Mouse (Mus musculus): ENCODE measurements around the gene Mast2. TPM values are rescaled to one million over a fixed set of nuclear protein-coding genes. Genes with fewer than 3 reads are reported as not detected.
A peak's percentile ranks its signal among the peaks of the same experiment; 100 is the strongest.

Gene Mast2
- polyA plus RNA-seq (2015; fragmentation: Nextera tagmentation; extraction: Ambion mirVana): 12.7 and 14.4 TPM in 2 replicates

- H3K9ac ChIP-seq: peak within 1 kb of the TSS; percentile 93
- peak within 1 kb of the TSS; percentile 94 for H3K27ac ChIP-seq
- peak; percentile 93 for ATAC-seq (replicated peaks; ENCODE audit: low FRiP score)
- H3K4me1 ChIP-seq: peaks cover 17% of the 10 kb centered on the region
- WGBS: 1% methylated on average over 50 of the region's 68 CpGs
- H3K9me3 ChIP-seq (replicated peaks): peaks cover 10% of the 10 kb centered on the region; the same call in 1 of the 2 replicates
- peak within 1 kb of the TSS; percentile 77 for H3K4me2 ChIP-seq
- H3K36me3 ChIP-seq: no peaks in the 10 kb centered on the region
- peak within 1 kb of the TSS; percentile 97 for H3K4me3 ChIP-seq (replicated peaks)
- H3K27me3 ChIP-seq: no peaks in the 10 kb centered on the region
Observed at GRCm38 (mm10) chr4:116464126-116464981, at the start of gene Mast2. Gene Mast2, minus strand, starts transcription at chr4:116464183.

DNA sequence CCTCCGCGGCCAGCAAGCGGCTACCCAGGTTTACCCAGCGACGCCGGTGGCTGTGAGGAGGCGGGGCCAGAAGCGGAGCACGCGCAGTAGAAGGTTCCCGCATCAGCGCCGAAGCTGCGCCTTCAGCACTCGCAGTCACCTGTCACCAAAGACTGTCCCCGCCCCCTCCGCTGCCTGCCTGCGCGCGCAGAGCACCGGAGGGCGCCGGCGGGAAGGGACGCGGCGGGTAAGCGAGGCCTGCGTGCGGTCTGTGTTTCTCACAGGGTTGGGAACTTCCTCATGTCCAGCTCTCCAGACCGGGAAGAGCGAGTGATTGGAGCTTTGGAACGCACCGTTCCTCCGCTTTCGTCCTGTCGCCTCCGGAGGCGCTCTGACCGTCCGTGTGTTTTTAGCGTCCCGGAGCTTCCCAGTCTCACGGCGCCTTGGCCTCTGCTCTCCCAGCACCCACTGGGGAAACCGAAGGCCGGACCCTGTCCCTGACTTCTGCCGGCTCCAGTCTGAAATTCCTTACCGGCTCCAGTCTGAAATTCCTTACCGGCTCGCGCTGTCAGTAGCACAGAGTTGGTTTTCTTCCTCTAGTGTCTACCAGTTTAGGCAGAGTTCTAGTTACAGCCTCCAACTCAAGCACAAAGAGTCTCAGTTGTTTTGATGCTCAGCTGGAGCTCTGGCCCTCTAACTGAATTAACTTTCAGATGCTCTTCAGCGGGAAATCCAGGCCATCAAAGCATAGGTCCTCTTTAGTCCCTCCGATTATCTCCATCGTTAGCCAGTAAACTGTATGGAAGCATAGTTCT is 43.6 kb upstream of the Mast2 start, which contains the start of gene Ipp:
Gene Ipp, plus strand, starts transcription at position 125 of the 794 bp plus-strand sequence.
- Histone ChIP-seq H3K27ac (peak within 1 kb of the TSS; percentile 97), H3K4me2 (peak within 1 kb of the TSS; percentile 68), H3K36me3 (peaks cover 3% of the 10 kb centered on the region; the same call in 1 of the 2 replicates), H3K27me3 (0 out of 2 replicates have a peak, but pooled peaks cover 3% of the 10 kb centered on the region), H3K9me3 (replicated peaks) (no peaks in the 10 kb centered on the region), H3K4me3 (replicated peaks) (peak within 1 kb of the TSS; percentile 59), H3K9ac (peak within 1 kb of the TSS; percentile 66), H3K4me1 (peaks cover 14% of the 10 kb centered on the region)
- under 1% methylated on average over 55 of the region's 55 CpGs for whole genome bisulfite sequencing
- peak; percentile 99 for ATAC-seq (replicated peaks; ENCODE audit: low FRiP score)

GRCm38 (mm10) chr4:116506886-116507424 is 43.0 kb upstream of the Mast2 start:
- WGBS: 25% methylated on average over 11 of the region's 11 CpGs
- Histone ChIP-seq H3K27me3 (0 out of 2 replicates have a peak, but pooled peaks cover 3% of the 10 kb centered on the region), H3K4me1 (peaks cover 14% of the 10 kb centered on the region), H3K9ac (peak overlapping the region; percentile 66), H3K36me3 (peaks cover 3% of the 10 kb centered on the region; the same call in 1 of the 2 replicates), H3K27ac (peak overlapping the region; percentile 97), H3K9me3 (replicated peaks) (no peaks in the 10 kb centered on the region), H3K4me3 (replicated peaks) (peak overlapping the region; percentile 59), H3K4me2 (peak overlapping the region; percentile 68)
- ATAC-seq (replicated peaks; ENCODE audit: low FRiP score): peak; percentile 17

DNA sequence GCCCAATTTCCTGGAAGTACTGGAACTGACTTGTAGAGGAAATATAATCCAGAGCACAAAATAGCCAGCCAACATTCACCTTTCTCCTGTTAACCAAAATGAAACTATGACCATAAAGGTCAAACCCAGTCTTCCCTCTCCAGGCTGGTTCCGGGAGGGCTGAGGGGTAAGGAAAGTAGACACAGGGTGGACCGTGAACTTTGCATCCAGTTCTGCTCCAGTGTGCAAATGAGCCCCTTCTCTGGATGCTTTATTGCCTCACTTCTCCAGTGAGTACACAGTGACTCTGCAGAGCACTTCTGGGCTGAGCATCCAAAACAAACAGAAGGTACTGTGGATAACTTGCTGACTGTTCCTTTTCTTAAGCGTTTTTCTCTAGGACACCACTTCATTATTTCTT is 36.0 kb upstream of the Mast2 start:
- ATAC-seq (replicated peaks; ENCODE audit: low FRiP score): no peak
- 46% methylated on average over 3 of the region's 3 CpGs for WGBS
- no peak overlapping the region for H3K9ac ChIP-seq

GRCm38 (mm10) chr4:116493646-116494045 is 29.7 kb upstream of the Mast2 start:
- WGBS: 81% methylated on average over 5 of the region's 5 CpGs

More for the DNA sequence above, 36.0 kb upstream of the Mast2 start:
- H3K9me3 ChIP-seq (replicated peaks): no peaks in the 10 kb centered on the region
- no peaks in the 10 kb centered on the region for H3K4me1 ChIP-seq
- H3K4me3 ChIP-seq (replicated peaks): no peak overlapping the region
- no peaks in the 10 kb centered on the region for H3K27me3 ChIP-seq
- H3K27ac ChIP-seq: no peak overlapping the region
- H3K36me3 ChIP-seq: no peaks in the 10 kb centered on the region
- H3K4me2 ChIP-seq: no peak overlapping the region

DNA sequence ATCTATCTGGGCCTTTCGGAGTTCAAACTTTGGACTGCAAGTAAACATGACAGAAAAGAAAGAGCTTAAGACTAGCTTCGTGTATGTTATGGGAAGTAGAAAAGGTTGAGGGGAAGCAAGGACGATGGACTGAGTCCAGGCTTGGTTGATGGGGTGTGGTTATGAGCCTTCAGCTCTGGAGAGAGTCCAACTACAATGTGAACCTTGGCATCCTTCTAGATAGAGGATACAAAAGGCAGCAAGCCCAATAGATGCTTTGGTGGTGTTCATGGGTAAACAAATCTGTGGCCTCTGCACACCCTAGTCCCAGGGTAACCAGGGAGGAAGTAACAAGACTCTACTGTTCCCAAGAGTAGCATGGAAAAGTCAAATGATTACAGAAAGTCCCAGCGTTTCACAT is 28.5 kb upstream of the Mast2 start:
- Histone ChIP-seq H3K9me3 (replicated peaks) (no peaks in the 10 kb centered on the region), H3K27me3 (no peaks in the 10 kb centered on the region), H3K4me2 (no peak overlapping the region), H3K4me1 (peaks cover 10% of the 10 kb centered on the region), H3K9ac (no peak overlapping the region), H3K4me3 (replicated peaks) (no peak overlapping the region), H3K27ac (peak overlapping the region; percentile 24; the same call in 1 of the 2 replicates), H3K36me3 (no peaks in the 10 kb centered on the region)
- no peak for ATAC-seq (replicated peaks; ENCODE audit: low FRiP score)
- 69% methylated on average over 4 of the region's 4 CpGs for WGBS

More at GRCm38 (mm10) chr4:116493646-116494045, 29.7 kb upstream of the Mast2 start:
- H3K4me2 ChIP-seq: no peak overlapping the region
- H3K9ac ChIP-seq: no peak overlapping the region
- no peak for ATAC-seq (replicated peaks; ENCODE audit: low FRiP score)
- H3K4me3 ChIP-seq (replicated peaks): no peak overlapping the region
- H3K9me3 ChIP-seq (replicated peaks): no peaks in the 10 kb centered on the region
- no peaks in the 10 kb centered on the region for H3K27me3 ChIP-seq
- no peaks in the 10 kb centered on the region for H3K36me3 ChIP-seq
- peaks cover 10% of the 10 kb centered on the region for H3K4me1 ChIP-seq
- no peak overlapping the region for H3K27ac ChIP-seq

DNA sequence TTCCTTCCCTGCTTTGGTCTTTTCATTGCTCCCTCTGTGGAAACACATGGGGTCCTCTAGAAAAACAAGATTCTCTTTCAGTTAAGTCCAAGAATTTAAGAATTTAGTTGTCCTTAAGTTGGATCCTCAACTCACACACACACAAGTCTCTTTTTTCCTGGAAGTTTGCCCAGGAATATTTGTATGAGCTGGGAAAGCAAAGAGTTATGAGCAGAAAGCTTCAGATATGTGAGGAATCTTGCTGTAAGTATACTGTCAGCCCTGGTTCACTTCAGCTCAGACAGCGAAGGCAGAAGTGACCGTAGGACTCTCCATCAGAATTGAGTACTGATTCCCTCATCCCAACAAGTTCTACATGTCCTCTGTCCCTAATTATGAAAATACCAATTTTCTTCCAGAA is 27.9 kb upstream of the Mast2 start:
- Histone ChIP-seq H3K36me3 (no peaks in the 10 kb centered on the region), H3K4me3 (replicated peaks) (no peak overlapping the region), H3K27me3 (no peaks in the 10 kb centered on the region), H3K4me1 (peaks cover 10% of the 10 kb centered on the region), H3K9ac (no peak overlapping the region), H3K4me2 (no peak overlapping the region), H3K27ac (peak overlapping the region; percentile 68), H3K9me3 (replicated peaks) (no peaks in the 10 kb centered on the region)
- ATAC-seq (replicated peaks; ENCODE audit: low FRiP score): no peak
- 59% methylated on average over 2 of the region's 2 CpGs for WGBS

DNA sequence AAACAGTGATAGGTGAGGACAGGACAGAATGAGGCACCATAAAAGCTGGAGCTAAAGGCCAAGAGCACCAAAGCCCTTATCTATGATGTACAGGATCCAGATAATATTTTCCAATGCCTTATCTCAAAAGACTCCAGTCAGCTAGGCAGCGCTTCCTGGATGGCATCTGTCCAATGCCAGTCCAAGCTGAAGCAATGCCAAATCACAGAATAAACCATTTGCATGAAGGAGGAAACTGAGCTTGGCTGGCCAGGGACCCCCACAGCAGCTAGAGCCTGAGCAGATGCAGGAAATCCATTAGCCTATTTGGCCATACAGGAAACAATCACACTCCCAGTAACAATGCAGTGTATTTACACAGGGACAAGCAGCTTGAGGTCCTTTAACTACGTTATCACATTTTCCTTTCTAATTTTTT is 27.1 kb upstream of the Mast2 start:
- 57% methylated on average over 2 of the region's 2 CpGs for WGBS
- peak; percentile 25; the same call in 1 of the 2 replicates for ATAC-seq (replicated peaks; ENCODE audit: low FRiP score)
- no peaks in the 10 kb centered on the region for H3K27me3 ChIP-seq
- no peak overlapping the region for H3K4me3 ChIP-seq (replicated peaks)
- H3K9me3 ChIP-seq (replicated peaks): no peaks in the 10 kb centered on the region
- peak overlapping the region; percentile 68 for H3K27ac ChIP-seq
- no peaks in the 10 kb centered on the region for H3K36me3 ChIP-seq
- peaks cover 10% of the 10 kb centered on the region for H3K4me1 ChIP-seq
- H3K4me2 ChIP-seq: no peak overlapping the region
- no peak overlapping the region for H3K9ac ChIP-seq

DNA sequence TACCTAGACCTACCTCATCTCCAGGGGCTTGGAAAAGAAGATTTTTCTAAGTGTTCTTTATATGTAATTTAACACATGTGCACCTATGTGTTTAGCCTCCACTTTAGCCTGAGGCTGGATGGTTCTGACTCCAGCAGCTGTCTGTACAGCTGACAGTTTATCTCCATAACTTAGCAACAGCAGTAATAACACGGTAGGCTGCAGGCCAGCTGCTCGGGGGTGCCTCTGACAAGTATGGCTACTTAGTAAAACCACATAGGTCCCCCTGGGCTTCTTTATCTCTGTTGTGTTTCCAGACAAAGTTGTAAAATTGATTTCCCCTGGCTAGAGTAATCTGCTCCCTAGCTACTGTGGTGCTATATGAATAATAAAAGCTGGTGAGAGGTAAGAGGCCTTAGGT is 19.5 kb upstream of the Mast2 start:
- no peak for ATAC-seq (replicated peaks; ENCODE audit: low FRiP score)
- no peaks in the 10 kb centered on the region for H3K27me3 ChIP-seq
- H3K4me2 ChIP-seq: no peak overlapping the region
- no peak overlapping the region for H3K27ac ChIP-seq
- no peak overlapping the region for H3K9ac ChIP-seq
- WGBS: 19% methylated on average over 2 of the region's 2 CpGs
- no peaks in the 10 kb centered on the region for H3K36me3 ChIP-seq
- H3K4me1 ChIP-seq: 0 out of 2 replicates have a peak, but pooled peaks cover 4% of the 10 kb centered on the region
- H3K4me3 ChIP-seq (replicated peaks): no peak overlapping the region
- H3K9me3 ChIP-seq (replicated peaks): no peaks in the 10 kb centered on the region

- Histone ChIP-seq H3K4me3 (replicated peaks) (no peak overlapping the region), H3K9me3 (replicated peaks) (no peaks in the 10 kb centered on the region), H3K4me2 (no peak overlapping the region), H3K27me3 (no peaks in the 10 kb centered on the region), H3K9ac (no peak overlapping the region), H3K36me3 (no peaks in the 10 kb centered on the region), H3K4me1 (0 out of 2 replicates have a peak, but pooled peaks cover 4% of the 10 kb centered on the region), H3K27ac (no peak overlapping the region)
- no peak for ATAC-seq (replicated peaks; ENCODE audit: low FRiP score)
- 64% methylated on average over 2 of the region's 2 CpGs for WGBS
Observed at GRCm38 (mm10) chr4:116481322-116481721, 17.3 kb upstream of the Mast2 start.

DNA sequence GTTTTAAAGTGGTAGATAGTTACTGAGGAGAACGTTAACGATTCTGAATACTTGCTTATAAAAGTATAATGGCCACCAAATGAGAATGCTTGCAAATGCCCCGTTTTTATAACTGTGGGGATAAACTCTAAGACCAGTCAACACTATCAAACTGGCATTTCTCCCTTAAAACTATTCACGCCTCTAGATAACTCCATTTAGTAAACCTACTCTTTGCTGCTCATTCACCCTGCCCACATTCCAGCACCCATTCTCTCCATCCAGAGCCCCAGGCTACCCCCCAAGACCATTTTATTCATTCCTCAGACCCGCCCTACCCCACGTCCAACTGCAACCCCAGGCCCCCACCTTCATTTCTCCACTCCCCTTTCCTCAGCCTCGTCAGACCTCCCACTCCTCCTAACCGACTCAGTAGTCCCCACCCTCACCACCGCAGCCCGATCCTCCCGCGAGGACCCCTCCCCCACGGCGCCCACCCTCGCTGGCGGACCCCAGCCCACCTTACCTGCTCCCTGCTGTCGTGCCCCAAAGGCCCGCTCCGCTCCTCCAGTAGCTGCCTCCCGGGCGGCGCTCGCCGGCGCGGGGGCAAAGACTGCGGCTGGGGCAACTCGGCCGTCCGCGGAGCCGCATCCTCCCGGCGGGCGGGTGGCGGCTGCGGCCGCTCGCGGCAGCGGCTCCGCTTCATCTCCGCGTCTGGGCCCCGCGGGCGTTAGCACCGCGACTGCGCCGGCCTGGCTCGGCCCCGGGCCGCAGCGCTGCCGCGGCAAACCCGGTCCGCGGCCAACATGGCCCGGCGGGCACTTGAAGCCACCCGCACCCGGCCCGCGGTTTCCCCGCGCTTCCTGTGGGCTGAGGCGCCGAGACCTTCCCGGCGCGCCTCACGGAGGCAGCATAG is 505 bp downstream of the Mast2 start:
- Histone ChIP-seq H3K27me3 (no peaks in the 10 kb centered on the region), H3K36me3 (no peaks in the 10 kb centered on the region), H3K4me1 (peaks cover 17% of the 10 kb centered on the region), H3K9me3 (replicated peaks) (peaks cover 10% of the 10 kb centered on the region; the same call in 1 of the 2 replicates), H3K4me3 (replicated peaks) (peak overlapping the region; percentile 97), H3K9ac (peak overlapping the region; percentile 93), H3K4me2 (peak overlapping the region; percentile 77), H3K27ac (peak overlapping the region; percentile 94)
- 1% methylated on average over 67 of the region's 74 CpGs for WGBS
- ATAC-seq (replicated peaks; ENCODE audit: low FRiP score): peak; percentile 73
